In genomic region chr13:96132401-96132816, GRCm38 (mm10) we compare ENCODE assay signal across 8 mouse cellular contexts. TPM values are rescaled to one million over a fixed set of nuclear protein-coding genes. Genes with fewer than 3 reads are reported as not detected.
DNase-seq lines count a peak whose midpoint lies in the region; ATAC-seq and TF ChIP-seq lines count a peak whose summit lies in the region.

Sv2c (minus strand) TSS chr13:96132577.

- peaks cover 77% of the 10 kb centered on the region for H3K27me3 ChIP-seq in kidney, embryonic 14.5 days (ENCODE audit: control insufficient read depth, insufficient read depth, low read length)
- H3K27me3 ChIP-seq in forebrain, embryonic 12.5 days = peaks cover 71% of the 10 kb centered on the region
- H3K27me3 ChIP-seq in hindbrain, postnatal 0 days (ENCODE audit: insufficient read depth, low read length) = no peaks in the 10 kb centered on the region
- H3K27me3 ChIP-seq in limb, embryonic 14.5 days (ENCODE audit: control insufficient read depth, insufficient read depth, low read length) = peaks cover 72% of the 10 kb centered on the region

- H3K4me2 ChIP-seq in kidney, embryonic 14.5 days (replicated peaks; ENCODE audit: low read depth, low read length) = peak within 1 kb of the TSS; percentile 86
- H3K4me2 ChIP-seq in forebrain, embryonic 12.5 days = peak within 1 kb of the TSS; percentile 96
- H3K4me2 ChIP-seq in hindbrain, postnatal 0 days (ENCODE audit: low read depth, low read length) = peak within 1 kb of the TSS; percentile 89
- H3K4me2 ChIP-seq in limb, embryonic 14.5 days (replicated peaks; ENCODE audit: low read depth, low read length, severe bottlenecking) = peak within 1 kb of the TSS; percentile 90

- no peaks in the 10 kb centered on the region for H3K9me3 ChIP-seq in kidney, embryonic 14.5 days (ENCODE audit: control insufficient read depth, low read length)
- H3K9me3 ChIP-seq in forebrain, embryonic 12.5 days = no peaks in the 10 kb centered on the region
- H3K9me3 ChIP-seq in hindbrain, postnatal 0 days (ENCODE audit: low read length) = no peaks in the 10 kb centered on the region
- H3K9me3 ChIP-seq in limb, embryonic 14.5 days (ENCODE audit: control insufficient read depth, low read length) = no peaks in the 10 kb centered on the region

- peak; percentile 82 for ATAC-seq in kidney, embryonic 14.5 days (ENCODE audit: low FRiP score, low TSS enrichment)
- peak; percentile 77 for ATAC-seq in forebrain, embryonic 12.5 days (ENCODE audit: low FRiP score)
- peak; percentile 66 for ATAC-seq in hindbrain, postnatal 0 days
- ATAC-seq in limb, embryonic 14.5 days (ENCODE audit: low FRiP score, low read depth) = peak; percentile 58

- no peak within 1 kb of the TSS for H3K27ac ChIP-seq in kidney, embryonic 14.5 days (ENCODE audit: low read depth, low read length)
- no peak within 1 kb of the TSS for H3K27ac ChIP-seq in forebrain, embryonic 12.5 days
- peak within 1 kb of the TSS; percentile 74 for H3K27ac ChIP-seq in hindbrain, postnatal 0 days
- no peak within 1 kb of the TSS for H3K27ac ChIP-seq in limb, embryonic 14.5 days (replicated peaks; ENCODE audit: low read depth, low read length)

- DNase-seq in kidney, adult 9 months = no peak
- peak; percentile 49 for DNase-seq in adrenal gland, postnatal 25 days
- DNase-seq in hindbrain, postnatal 0 days (ENCODE audit: low spot score) = peak; percentile 83
- peak; percentile 56 for DNase-seq in limb, embryonic 14.5 days (ENCODE audit: low spot score)
- peak; percentile 14 for DNase-seq in ovary, postnatal 10 days (ENCODE audit: low spot score)
- no peak for DNase-seq in spleen, postnatal 36 days (ENCODE audit: low spot score in 2 of 2)

- H3K4me3 ChIP-seq in kidney, embryonic 14.5 days (ENCODE audit: low read length) = peak within 1 kb of the TSS; percentile 44
- H3K4me3 ChIP-seq in forebrain, embryonic 12.5 days (replicated peaks) = peak within 1 kb of the TSS; percentile 50
- H3K4me3 ChIP-seq in hindbrain, postnatal 0 days (ENCODE audit: low read length) = peak within 1 kb of the TSS; percentile 55
- H3K4me3 ChIP-seq in limb, embryonic 14.5 days (replicated peaks; ENCODE audit: low read length) = peak within 1 kb of the TSS; percentile 52

- no peak; the same call in 1 of the 2 replicates for TF ChIP-seq CTCF in hindbrain, postnatal 0 days (IDR thresholded peaks at IDR 0.05; ENCODE audit: low read depth)

- no peak for TF ChIP-seq POLR2A in limb, embryonic 14.5 days (IDR thresholded peaks at IDR 0.05; ENCODE audit: borderline replicate concordance, extremely low read depth, insufficient read depth, insufficient read length)

- H3K36me3 ChIP-seq in kidney, embryonic 14.5 days (ENCODE audit: control insufficient read depth, insufficient read depth, low read length) = no peaks in the 10 kb centered on the region
- no peaks in the 10 kb centered on the region for H3K36me3 ChIP-seq in forebrain, embryonic 12.5 days (replicated peaks)
- H3K36me3 ChIP-seq in hindbrain, postnatal 0 days (ENCODE audit: insufficient read depth, low read length) = no peaks in the 10 kb centered on the region
- no peaks in the 10 kb centered on the region for H3K36me3 ChIP-seq in limb, embryonic 14.5 days (ENCODE audit: control insufficient read depth, insufficient read depth, low read length)

- H3K9ac ChIP-seq in kidney, embryonic 14.5 days (ENCODE audit: low read depth, low read length) = 0 out of 2 replicates have a peak within 1 kb of the TSS, but pooled peaks have one; percentile 37
- H3K9ac ChIP-seq in forebrain, embryonic 12.5 days = peak within 1 kb of the TSS; percentile 56
- H3K9ac ChIP-seq in hindbrain, postnatal 0 days (replicated peaks; ENCODE audit: low read length) = peak within 1 kb of the TSS; percentile 52
- peak within 1 kb of the TSS; percentile 43 for H3K9ac ChIP-seq in limb, embryonic 14.5 days (ENCODE audit: low read depth, low read length, severe bottlenecking)

- WGBS in kidney, embryonic 14.5 days = under 1% methylated on average over 36 of the region's 44 CpGs
- WGBS in forebrain, embryonic 12.5 days = under 1% methylated on average over 37 of the region's 44 CpGs
- WGBS in hindbrain, postnatal 0 days = under 1% methylated on average over 38 of the region's 44 CpGs
- under 1% methylated on average over 36 of the region's 44 CpGs for WGBS in limb, embryonic 14.5 days

- peaks cover 3% of the 10 kb centered on the region; the same call in 1 of the 2 replicates for H3K4me1 ChIP-seq in kidney, embryonic 14.5 days (ENCODE audit: control insufficient read depth, insufficient read depth, low read length)
- H3K4me1 ChIP-seq in forebrain, embryonic 12.5 days = peaks cover 29% of the 10 kb centered on the region
- H3K4me1 ChIP-seq in hindbrain, postnatal 0 days (ENCODE audit: insufficient read depth, low read length) = no peaks in the 10 kb centered on the region; the same call in 1 of the 2 replicates
- H3K4me1 ChIP-seq in limb, embryonic 14.5 days (ENCODE audit: control insufficient read depth, insufficient read depth, low read length) = peaks cover 17% of the 10 kb centered on the region

RNA-seq across cellular contexts. Expression of gene Sv2c, which starts in this region (rescaled TPM):
- polyA plus RNA-seq in kidney, embryonic 14.5 days (2014; fragmentation: Nextera tagmentation; extraction: Ambion mirVana) = 0.53 and 0.57 TPM in 2 replicates
- 1.4 TPM in 2 replicates for total RNA-seq in adrenal gland, postnatal 25 days (2021)
- polyA plus RNA-seq in forebrain, embryonic 12.5 days (2016; fragmentation: Nextera tagmentation; extraction: Ambion mirVana) = 0.86 and 1.4 TPM in 2 replicates
- 47.3 and 57.2 TPM in 2 replicates for total RNA-seq in hindbrain, postnatal 0 days (2014; rRNA removed)
- polyA plus RNA-seq in hindbrain, postnatal 0 days (2015; fragmentation: Nextera tagmentation; extraction: Ambion mirVana) = 23.7 and 30.4 TPM in 2 replicates
- polyA plus RNA-seq in limb, embryonic 14.5 days (2012; rRNA removed) = 1.3 TPM in 2 replicates
- polyA plus RNA-seq in limb, embryonic 14.5 days (2014; fragmentation: Nextera tagmentation; extraction: Ambion mirVana) = 1.5 and 1.9 TPM in 2 replicates

Comparison
In these comparisons a context has a peak if more than half of its experiments do, and no peak if none do; other contexts are left out.
1. RNA of gene Sv2c (total RNA-seq): 47.3 to 57.2 TPM in hindbrain, postnatal 0 days; 1.4 TPM in adrenal gland, postnatal 25 days; every median in the first group is over 10 times any median in the second.
2. Peak in ATAC-seq, H3K4me3 ChIP-seq, H3K9ac ChIP-seq and H3K4me2 ChIP-seq in kidney, embryonic 14.5 days; RNA of the gene not detected or under 1 TPM.
3. DNase-seq: peak in adrenal gland, postnatal 25 days (single experiment), hindbrain, postnatal 0 days (single experiment), limb, embryonic 14.5 days (single experiment) and ovary, postnatal 10 days (single experiment); none in kidney, adult 9 months (single experiment) and spleen, postnatal 36 days (0 of 2).
4. Peak in every context shown above with its lines, with median percentiles within 50 percentile points of each other: ATAC-seq, H3K4me2 ChIP-seq, H3K4me3 ChIP-seq and H3K9ac ChIP-seq.